Mouse (Mus musculus) brain, embryonic 14.5 days (tissue): ENCODE data around the gene Pank4.

Experiments
- CTCF ChIP-seq: fragments of 200-500 bp; IDR thresholded peaks from 2 replicates; pipeline ENCODE4 v1.5.1; 2012; ENCODE audit warnings: inconsistent platforms, mild to moderate bottlenecking, moderate library complexity, borderline replicate concordance; ENCODE audit not compliant: insufficient read depth, insufficient read length; ENCODE audit errors: extremely low read depth
- POLR2A ChIP-seq: fragments of 200-500 bp; IDR thresholded peaks from 2 replicates; pipeline ENCODE4 v1.6.1; 2012; ENCODE audit warnings: mild to moderate bottlenecking, inconsistent platforms, borderline replicate concordance; ENCODE audit not compliant: poor library complexity, insufficient read depth, insufficient read length, severe bottlenecking; ENCODE audit errors: extremely low read depth

DNA sequence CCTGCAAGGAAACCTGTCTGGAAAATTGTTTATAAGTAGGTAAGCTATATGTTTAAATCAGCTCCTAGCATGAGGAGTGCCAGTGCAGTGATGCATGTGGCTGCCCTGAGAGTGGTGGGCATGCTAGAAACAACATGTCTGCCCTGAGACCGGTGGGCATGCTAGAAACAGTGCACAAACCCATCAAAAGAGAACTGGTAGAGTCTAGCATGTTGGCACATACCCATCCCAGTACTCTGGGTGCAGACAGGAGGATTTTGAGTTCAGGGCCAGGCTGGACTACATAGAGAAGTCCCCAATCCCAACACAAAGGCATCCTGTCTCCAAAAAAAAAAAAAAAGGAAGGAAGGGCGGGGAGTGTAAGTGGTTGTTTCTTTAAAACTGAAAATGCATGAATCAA is 29.1 kb upstream of the Pank4 start:
- TF ChIP-seq POLR2A (no peak), CTCF (no peak)
